Mouse (Mus musculus): ENCODE results near the gene Rabep2. TPM values are rescaled to one million over a fixed set of nuclear protein-coding genes. Genes with fewer than 3 reads are reported as not detected.
"Not testable (repeated sequence)": the region's sequence is repeated elsewhere in the genome, so short reads cannot be mapped to it uniquely, and the experiment has no call there.

The Rabep2 gene
- 18.1 and 23.0 TPM in 2 replicates for polyA plus RNA-seq (2014; fragmentation: Nextera tagmentation; extraction: Ambion mirVana)

GRCm38 (mm10) chr7:126428631-126429502 lies at the start of gene Rabep2:
TSS of gene Rabep2 (plus strand) at chr7:126428759.
- peak; percentile 92 for ATAC-seq (replicated peaks; ENCODE audit: insufficient number of reproducible peaks, low FRiP score, low TSS enrichment)
- Histone ChIP-seq H3K27me3 (ENCODE audit: control insufficient read depth, insufficient read depth, low read length) (no peaks in the 10 kb centered on the region), H3K36me3 (ENCODE audit: control insufficient read depth, insufficient read depth, low read length) (no peaks in the 10 kb centered on the region), H3K4me3 (ENCODE audit: low read depth, low read length) (peak within 1 kb of the TSS; percentile 58), H3K9ac (ENCODE audit: low read depth, low read length) (peak within 1 kb of the TSS; percentile 87), H3K27ac (ENCODE audit: low read depth, low read length) (peak within 1 kb of the TSS; percentile 90), H3K9me3 (replicated peaks; ENCODE audit: control insufficient read depth, low read length) (no peaks in the 10 kb centered on the region), H3K4me1 (ENCODE audit: control insufficient read depth, insufficient read depth, low read length) (peaks cover 12% of the 10 kb centered on the region), H3K4me2 (peak within 1 kb of the TSS; percentile 78)
- under 1% methylated on average over 79 of the region's 82 CpGs for WGBS (ENCODE audit: insufficient replicate concordance)

GRCm38 (mm10) chr7:126383565-126383964 lies 45.0 kb upstream of the Rabep2 start:
- Histone ChIP-seq H3K4me1 (ENCODE audit: control insufficient read depth, insufficient read depth, low read length) (no peaks in the 10 kb centered on the region), H3K4me2 (no peak overlapping the region), H3K9me3 (replicated peaks; ENCODE audit: control insufficient read depth, low read length) (no peaks in the 10 kb centered on the region), H3K4me3 (ENCODE audit: low read depth, low read length) (no peak overlapping the region), H3K9ac (ENCODE audit: low read depth, low read length) (no peak overlapping the region), H3K27ac (ENCODE audit: low read depth, low read length) (no peak overlapping the region), H3K27me3 (ENCODE audit: control insufficient read depth, insufficient read depth, low read length) (no peaks in the 10 kb centered on the region), H3K36me3 (ENCODE audit: control insufficient read depth, insufficient read depth, low read length) (peaks cover 2% of the 10 kb centered on the region; the same call in 1 of the 2 replicates)
- ATAC-seq (replicated peaks; ENCODE audit: insufficient number of reproducible peaks, low FRiP score, low TSS enrichment) = no peak
- WGBS (ENCODE audit: insufficient replicate concordance) = 80% methylated on average over 5 of the region's 5 CpGs

DNA sequence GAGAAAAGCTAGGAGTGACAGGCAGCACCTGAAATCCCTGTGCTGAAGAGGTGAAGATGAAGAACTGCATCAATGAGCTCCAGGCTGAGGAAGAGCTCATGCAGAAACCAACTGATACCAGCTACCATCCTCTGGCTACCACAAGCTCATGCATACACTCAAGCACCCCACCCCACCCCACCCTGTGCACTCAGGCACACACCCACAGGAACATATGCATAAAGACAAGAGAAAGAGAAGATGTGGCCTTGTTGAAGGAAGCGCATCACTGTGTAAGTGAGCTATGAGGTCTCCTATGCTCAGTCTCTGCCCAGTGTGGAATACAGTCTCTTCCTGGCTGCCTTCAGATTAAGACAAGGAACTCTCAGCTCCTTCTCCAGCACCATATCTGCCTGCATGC lies 40.4 kb upstream of the Rabep2 start:
- Histone ChIP-seq H3K4me2 (no peak overlapping the region), H3K27ac (ENCODE audit: low read depth, low read length) (no peak overlapping the region), H3K9ac (ENCODE audit: low read depth, low read length) (no peak overlapping the region), H3K36me3 (ENCODE audit: control insufficient read depth, insufficient read depth, low read length) (peaks cover 13% of the 10 kb centered on the region), H3K4me3 (ENCODE audit: low read depth, low read length) (no peak overlapping the region), H3K4me1 (ENCODE audit: control insufficient read depth, insufficient read depth, low read length) (no peaks in the 10 kb centered on the region), H3K9me3 (replicated peaks; ENCODE audit: control insufficient read depth, low read length) (no peaks in the 10 kb centered on the region), H3K27me3 (ENCODE audit: control insufficient read depth, insufficient read depth, low read length) (no peaks in the 10 kb centered on the region)
- WGBS (ENCODE audit: insufficient replicate concordance) = 95% methylated on average over 1 of the region's 1 CpGs
- no peak for ATAC-seq (replicated peaks; ENCODE audit: insufficient number of reproducible peaks, low FRiP score, low TSS enrichment)

DNA sequence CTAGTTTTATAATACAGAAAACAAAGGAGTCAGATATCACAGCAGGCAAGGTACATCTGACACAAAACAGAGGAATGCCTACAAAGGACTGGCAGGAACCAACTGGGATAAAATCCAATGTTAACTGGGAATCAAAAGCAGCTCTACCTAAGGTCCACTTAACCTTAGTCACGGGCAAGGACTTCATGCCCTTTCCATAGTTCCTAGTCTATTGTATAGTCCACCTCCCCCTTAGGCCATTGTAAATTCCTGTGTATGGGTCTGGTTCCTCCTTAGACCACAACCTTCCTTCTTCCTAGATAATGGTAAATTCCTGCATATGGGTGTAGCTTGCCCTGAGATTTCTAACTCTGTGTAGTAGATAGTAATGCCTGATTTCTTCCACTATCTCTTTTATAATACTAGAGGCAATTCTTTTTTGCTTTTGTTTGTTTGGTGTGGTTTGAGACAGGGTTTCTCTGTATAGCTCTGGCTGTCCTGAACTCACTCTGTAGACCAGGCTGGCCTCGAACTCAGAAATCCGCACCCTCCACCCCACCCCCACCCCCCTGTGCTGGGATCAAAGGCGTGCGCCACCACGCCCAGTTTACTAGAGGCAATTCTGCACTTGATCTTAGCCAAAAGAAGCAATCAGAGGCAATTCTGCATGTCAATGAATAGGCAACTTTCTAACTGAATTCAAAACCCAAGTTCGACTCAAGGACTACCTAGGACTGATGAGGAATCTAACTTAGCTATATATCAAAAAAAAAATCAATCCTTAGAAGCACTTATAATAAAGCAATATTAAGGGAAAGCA lies 36.3 kb upstream of the Rabep2 start:
- peaks cover 11% of the 10 kb centered on the region for H3K36me3 ChIP-seq (ENCODE audit: control insufficient read depth, insufficient read depth, low read length)
- H3K27ac ChIP-seq (ENCODE audit: low read depth, low read length); H3K4me1 ChIP-seq (ENCODE audit: control insufficient read depth, insufficient read depth, low read length); H3K9ac ChIP-seq (ENCODE audit: low read depth, low read length); ATAC-seq (replicated peaks; ENCODE audit: insufficient number of reproducible peaks, low FRiP score, low TSS enrichment); H3K27me3 ChIP-seq (ENCODE audit: control insufficient read depth, insufficient read depth, low read length); H3K4me3 ChIP-seq (ENCODE audit: low read depth, low read length); H3K4me2 ChIP-seq; H3K9me3 ChIP-seq (replicated peaks; ENCODE audit: control insufficient read depth, low read length): not testable (repeated sequence)
- 88% methylated on average over 7 of the region's 7 CpGs for WGBS (ENCODE audit: insufficient replicate concordance)

DNA sequence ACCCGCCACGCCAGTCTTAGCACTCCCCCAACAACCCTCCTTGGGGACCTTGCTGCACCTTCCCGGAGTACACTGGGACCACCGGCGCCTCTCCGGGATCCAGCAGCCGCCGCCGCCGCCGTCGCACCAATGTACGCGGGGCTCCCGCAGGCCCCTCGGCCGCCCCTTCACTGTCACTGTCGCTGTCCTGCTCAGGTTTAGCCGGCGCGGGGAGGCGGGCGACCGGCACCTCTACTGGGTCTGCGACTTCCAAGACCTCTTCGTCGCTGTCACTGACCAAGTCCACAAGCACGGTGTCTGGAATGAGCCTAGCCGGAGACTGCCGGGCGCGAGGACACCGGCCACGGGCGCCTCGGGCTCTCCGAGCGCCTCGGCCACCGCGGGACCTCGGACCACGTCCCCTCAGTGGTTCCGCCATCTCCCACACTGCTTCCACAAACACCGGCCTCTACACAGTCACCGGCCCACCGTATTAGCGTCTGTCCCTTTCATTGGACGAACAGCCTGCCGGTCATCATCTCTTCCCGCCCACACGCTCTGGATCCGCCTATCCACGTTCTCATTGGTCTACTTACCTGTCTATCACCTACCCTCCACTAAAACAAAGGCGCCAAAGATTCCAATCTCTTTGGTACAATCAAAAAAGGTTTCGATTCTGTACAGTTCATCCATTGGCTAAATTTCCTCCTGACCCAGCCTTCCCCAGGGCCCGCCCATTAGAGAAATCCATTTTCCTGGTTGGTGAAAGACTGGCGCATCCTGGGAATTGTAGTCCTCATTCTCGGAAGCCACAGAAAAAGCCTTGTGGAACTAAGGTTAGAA lies 32.0 kb upstream of the Rabep2 start, which contains the start of gene Nfatc2ip:
TSS of gene Nfatc2ip (minus strand) at position 440 of the 822 bp plus-strand sequence.
- Histone ChIP-seq H3K9ac (ENCODE audit: low read depth, low read length) (peak within 1 kb of the TSS; percentile 75), H3K4me1 (ENCODE audit: control insufficient read depth, insufficient read depth, low read length) (0 out of 2 replicates have a peak, but pooled peaks cover 3% of the 10 kb centered on the region), H3K27ac (ENCODE audit: low read depth, low read length) (no peak within 1 kb of the TSS), H3K27me3 (ENCODE audit: control insufficient read depth, insufficient read depth, low read length) (no peaks in the 10 kb centered on the region), H3K4me3 (ENCODE audit: low read depth, low read length) (peak within 1 kb of the TSS; percentile 74), H3K4me2 (peak within 1 kb of the TSS; percentile 77), H3K36me3 (ENCODE audit: control insufficient read depth, insufficient read depth, low read length) (no peaks in the 10 kb centered on the region), H3K9me3 (replicated peaks; ENCODE audit: control insufficient read depth, low read length) (no peaks in the 10 kb centered on the region)
- under 1% methylated on average over 59 of the region's 59 CpGs for WGBS (ENCODE audit: insufficient replicate concordance)
- ATAC-seq (replicated peaks; ENCODE audit: insufficient number of reproducible peaks, low FRiP score, low TSS enrichment) = peak; percentile 99

- Histone ChIP-seq H3K9ac (ENCODE audit: low read depth, low read length) (no peak overlapping the region), H3K4me2 (peak overlapping the region; percentile 51), H3K27me3 (ENCODE audit: control insufficient read depth, insufficient read depth, low read length) (no peaks in the 10 kb centered on the region), H3K36me3 (ENCODE audit: control insufficient read depth, insufficient read depth, low read length) (no peaks in the 10 kb centered on the region), H3K4me1 (ENCODE audit: control insufficient read depth, insufficient read depth, low read length) (0 out of 2 replicates have a peak, but pooled peaks cover 3% of the 10 kb centered on the region), H3K4me3 (ENCODE audit: low read depth, low read length) (peak overlapping the region; percentile 11; the same call in 1 of the 2 replicates), H3K9me3 (replicated peaks; ENCODE audit: control insufficient read depth, low read length) (no peaks in the 10 kb centered on the region), H3K27ac (ENCODE audit: low read depth, low read length) (no peak overlapping the region)
- WGBS (ENCODE audit: insufficient replicate concordance) = 36% methylated on average over 6 of the region's 6 CpGs
- ATAC-seq (replicated peaks; ENCODE audit: insufficient number of reproducible peaks, low FRiP score, low TSS enrichment) = no peak
Measured at GRCm38 (mm10) chr7:126397221-126397620, 31.3 kb upstream of the Rabep2 start.

GRCm38 (mm10) chr7:126397822-126398221 lies 30.7 kb upstream of the Rabep2 start:
- H3K9ac ChIP-seq (ENCODE audit: low read depth, low read length) = no peak overlapping the region
- H3K27ac ChIP-seq (ENCODE audit: low read depth, low read length) = no peak overlapping the region
- no peaks in the 10 kb centered on the region for H3K9me3 ChIP-seq (replicated peaks; ENCODE audit: control insufficient read depth, low read length)
- H3K4me1 ChIP-seq (ENCODE audit: control insufficient read depth, insufficient read depth, low read length) = 0 out of 2 replicates have a peak, but pooled peaks cover 3% of the 10 kb centered on the region
- H3K36me3 ChIP-seq (ENCODE audit: control insufficient read depth, insufficient read depth, low read length) = no peaks in the 10 kb centered on the region
- ATAC-seq (replicated peaks; ENCODE audit: insufficient number of reproducible peaks, low FRiP score, low TSS enrichment) = no peak
- 78% methylated on average over 4 of the region's 4 CpGs for WGBS (ENCODE audit: insufficient replicate concordance)
- no peak overlapping the region for H3K4me2 ChIP-seq
- no peaks in the 10 kb centered on the region for H3K27me3 ChIP-seq (ENCODE audit: control insufficient read depth, insufficient read depth, low read length)
- no peak overlapping the region for H3K4me3 ChIP-seq (ENCODE audit: low read depth, low read length)

DNA sequence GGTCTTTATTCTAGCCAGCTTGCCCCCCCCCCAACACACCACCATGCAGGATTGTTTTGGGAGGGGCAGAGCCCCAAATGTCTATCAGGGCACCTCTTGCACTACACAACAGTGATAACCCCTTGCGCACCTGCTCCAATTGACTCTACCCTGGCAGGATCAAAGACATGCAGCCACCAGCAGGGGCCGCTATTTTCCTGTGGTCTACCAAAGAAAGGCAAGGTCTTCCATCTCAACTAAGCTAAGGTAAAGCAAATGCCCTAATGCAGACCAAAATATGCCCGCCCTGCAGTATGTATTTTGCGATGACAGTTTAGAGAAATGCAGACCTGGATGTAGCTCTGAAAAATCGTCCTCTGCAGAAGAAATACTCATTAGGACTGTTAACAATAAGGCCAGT lies 29.0 kb upstream of the Rabep2 start:
- 12% methylated on average over 5 of the region's 5 CpGs for WGBS (ENCODE audit: insufficient replicate concordance)
- no peak overlapping the region for H3K4me2 ChIP-seq
- no peak overlapping the region for H3K27ac ChIP-seq (ENCODE audit: low read depth, low read length)
- ATAC-seq (replicated peaks; ENCODE audit: insufficient number of reproducible peaks, low FRiP score, low TSS enrichment) = no peak
- no peak overlapping the region for H3K9ac ChIP-seq (ENCODE audit: low read depth, low read length)
- H3K36me3 ChIP-seq (ENCODE audit: control insufficient read depth, insufficient read depth, low read length) = no peaks in the 10 kb centered on the region
- no peak overlapping the region for H3K4me3 ChIP-seq (ENCODE audit: low read depth, low read length)
- H3K4me1 ChIP-seq (ENCODE audit: control insufficient read depth, insufficient read depth, low read length) = 0 out of 2 replicates have a peak, but pooled peaks cover 3% of the 10 kb centered on the region
- H3K27me3 ChIP-seq (ENCODE audit: control insufficient read depth, insufficient read depth, low read length) = no peaks in the 10 kb centered on the region
- H3K9me3 ChIP-seq (replicated peaks; ENCODE audit: control insufficient read depth, low read length) = no peaks in the 10 kb centered on the region
